Mouse (Mus musculus) testis, adult 2 months (tissue): ENCODE data around the gene Prpsap1.

Source experiments
- CTCF ChIP-seq: fragments of 200-500 bp; IDR thresholded peaks from 2 replicates; pipeline ENCODE4 v1.5.1; 2012; ENCODE audit warnings: low read depth, mild to moderate bottlenecking, inconsistent platforms, low read length, moderate library complexity; ENCODE audit not compliant: control insufficient read depth, insufficient read depth, insufficient replicate concordance
- POLR2A ChIP-seq: fragments of 200-500 bp; IDR thresholded peaks from 2 replicates; pipeline ENCODE4 v1.6.1; 2012; ENCODE audit warnings: low read depth, mild to moderate bottlenecking, inconsistent platforms, low read length, moderate library complexity; ENCODE audit not compliant: control insufficient read depth

GRCm38 (mm10) chr11:116491338-116491737, 2.7 kb downstream of the Prpsap1 start:
- TF ChIP-seq CTCF (no peak), POLR2A (no peak)
